Mouse (Mus musculus): ENCODE measurements around the gene Lrrc2.

GRCm38 (mm10) chr9:110951397-110951796 is at the start of gene Lrrc2:
- no peak for TF ChIP-seq GATA1 (IDR thresholded peaks at IDR 0.05; ENCODE audit: borderline replicate concordance, low read length)
- no peak for TF ChIP-seq FLI1 (IDR thresholded peaks at IDR 0.05; ENCODE audit: low read length)

Measured in megakaryocyte, embryonic 14.5 days (primary cell).